ENCODE assay signal across 10 mouse cellular contexts in genomic region chr9:47226476-47227271, GRCm38 (mm10).
DNase-seq lines count a peak whose midpoint lies in the region; TF ChIP-seq lines count a peak whose summit lies in the region.
"Had no signal": no experiment of that assay in that cellular context is flagged by ENCODE, and none has a peak within 500 bp of the region (broad histone marks: within the 10 kb centered on the region; RNA-seq: fewer than 3 reads in every experiment).

No protein-coding gene starts in this region.

- no peak for TF ChIP-seq EP300 in heart, adult 2 months (IDR thresholded peaks at IDR 0.05; ENCODE audit: insufficient read depth, low read depth, low read length)

- intact Hi-C loops in left cerebral cortex, postnatal 10 days (cut with DNase I), result no loop called here
- intact Hi-C loops in heart, adult 2 months (cut with DNase I), result no loop called here

- no peak for TF ChIP-seq POLR2A in heart, adult 2 months (IDR thresholded peaks at IDR 0.05; ENCODE audit: insufficient read depth, low read depth, low read length)

- peak; percentile 5 for DNase-seq in embryo, embryonic 9.5 days (ENCODE audit: extremely low spot score)
- DNase-seq in embryo, embryonic 11 days, result no peak
- DNase-seq in left cerebral cortex, postnatal 10 days (ENCODE audit: extremely low spot score in 1 of 2, low spot score in 2 of 2), result peak; percentile 22 to 23
- DNase-seq in left cerebral cortex, adult 11 months (ENCODE audit: low spot score), result no peak
- peak; percentile 11 to 25 for DNase-seq in layer of hippocampus, postnatal 36 days
- peak; percentile 10 for DNase-seq in right cerebral cortex, postnatal 25 days
- no peak for DNase-seq in heart, adult 2 months
- no peak for DNase-seq in kidney, postnatal 4 days

- H3K4me1 ChIP-seq in heart, adult 2 months (ENCODE audit: control insufficient read depth, insufficient read depth, low read length), result no peaks in the 10 kb centered on the region
- H3K4me1 ChIP-seq: liver, embryonic 12.5 days; midbrain, embryonic 12.5 days had no signal

- no peak overlapping the region for H3K27ac ChIP-seq in heart, adult 2 months
- H3K27ac ChIP-seq: liver, embryonic 12.5 days; midbrain, embryonic 12.5 days had no signal

- no peak overlapping the region for H3K9ac ChIP-seq in heart, adult 2 months (ENCODE audit: low read depth, low read length)
- H3K9ac ChIP-seq: liver, embryonic 12.5 days; midbrain, embryonic 12.5 days had no signal

- WGBS in heart, adult 2 months, result 74% methylated on average over 16 of the region's 16 CpGs

- H3K36me3 ChIP-seq in heart, adult 2 months (ENCODE audit: control insufficient read depth, insufficient read depth, low read length), result no peaks in the 10 kb centered on the region
- H3K36me3 ChIP-seq: liver, embryonic 12.5 days; midbrain, embryonic 12.5 days had no signal

- no peaks in the 10 kb centered on the region for H3K27me3 ChIP-seq in heart, adult 2 months (ENCODE audit: control insufficient read depth, insufficient read depth, low read length)
- H3K27me3 ChIP-seq: liver, embryonic 12.5 days; midbrain, embryonic 12.5 days had no signal

- no peak overlapping the region for H3K4me3 ChIP-seq in heart, adult 2 months
- H3K4me3 ChIP-seq: liver, embryonic 12.5 days; midbrain, embryonic 12.5 days had no signal

- no peaks in the 10 kb centered on the region for H3K79me2 ChIP-seq in heart, adult 2 months (replicated peaks; ENCODE audit: control insufficient read depth, insufficient read depth, low read length)

- no peak for TF ChIP-seq CTCF in heart, adult 2 months (IDR thresholded peaks at IDR 0.05)

Comparison
In these comparisons a context has a peak if more than half of its experiments do, and no peak if none do; other contexts are left out.
1. DNase-seq: peak in embryo, embryonic 9.5 days (single experiment), left cerebral cortex, postnatal 10 days (2 of 2), layer of hippocampus, postnatal 36 days (2 of 2) and right cerebral cortex, postnatal 25 days (single experiment); none in embryo, embryonic 11 days (single experiment), left cerebral cortex, adult 11 months (single experiment), heart, adult 2 months (0 of 2) and kidney, postnatal 4 days (0 of 2).